Mouse (Mus musculus): Measurements from ENCODE around the gene Gm49358. TPM values are rescaled to one million over a fixed set of nuclear protein-coding genes. Genes with fewer than 3 reads are reported as not detected.

The Gm49358 gene
- polyA plus RNA-seq (2014; fragmentation: Illumina TruSeq; extraction: RNeasy Lipid Tissue Mini Kit (QIAGEN cat#74804); ENCODE audit: low read depth, low replicate concordance): 2.8 TPM

GRCm38 (mm10) chr10:86763672-86764071 lies at the start of gene Gm49358:
TSS of gene Gm49358 (plus strand) at chr10:86763972.

GRCm38 (mm10) chr10:86778398-86779116 lies 14.8 kb downstream of the Gm49358 start, which contains the start of gene Nt5dc3:
TSS of gene Nt5dc3 (plus strand) at chr10:86779005.

Other genes with a start within 250 kb of the Gm49358 start
- gene Hsp90b1, start 58.5 kb upstream of the Gm49358 start, polyA plus RNA-seq (2014; fragmentation: Illumina TruSeq; extraction: RNeasy Lipid Tissue Mini Kit (QIAGEN cat#74804); ENCODE audit: low read depth, low replicate concordance): 1,466 TPM
- 93.7 TPM for gene Ttc41, start 58.2 kb upstream of the Gm49358 start, polyA plus RNA-seq (2014; fragmentation: Illumina TruSeq; extraction: RNeasy Lipid Tissue Mini Kit (QIAGEN cat#74804); ENCODE audit: low read depth, low replicate concordance)
- 3.2 TPM for gene Nt5dc3, start 15.0 kb downstream of the Gm49358 start, polyA plus RNA-seq (2014; fragmentation: Illumina TruSeq; extraction: RNeasy Lipid Tissue Mini Kit (QIAGEN cat#74804); ENCODE audit: low read depth, low replicate concordance)
- gene Stab2, start 244.1 kb downstream of the Gm49358 start, polyA plus RNA-seq (2014; fragmentation: Illumina TruSeq; extraction: RNeasy Lipid Tissue Mini Kit (QIAGEN cat#74804); ENCODE audit: low read depth, low replicate concordance): 1.0 TPM